Mouse (Mus musculus): Measurements from ENCODE around the gene Rab1b.

Rab1b gene

GRCm38 (mm10) chr19:5071545-5072369 lies 35.1 kb downstream of the Rab1b start:
- peak; percentile 90 for DNase-seq (ENCODE audit: extremely low spot score, low spot score)

GRCm38 (mm10) chr19:5071077-5071476 lies 35.8 kb downstream of the Rab1b start:
- DNase-seq (ENCODE audit: extremely low spot score, low spot score), result peak; percentile 52

GRCm38 (mm10) chr19:5069978-5070377 lies 36.9 kb downstream of the Rab1b start:
- no peak for DNase-seq (ENCODE audit: extremely low spot score, low spot score)

- DNase-seq (ENCODE audit: extremely low spot score, low spot score), result no peak
Observed at GRCm38 (mm10) chr19:5069486-5069885, 37.4 kb downstream of the Rab1b start.

GRCm38 (mm10) chr19:5068570-5069234 lies 38.2 kb downstream of the Rab1b start:
- no peak for DNase-seq (ENCODE audit: extremely low spot score, low spot score)

- DNase-seq (ENCODE audit: extremely low spot score, low spot score), result peak; percentile 79
Observed at GRCm38 (mm10) chr19:5067867-5068569, 38.9 kb downstream of the Rab1b start, which contains the start of gene Cd248. Gene Cd248 (plus strand): TSS chr19:5068078.

- DNase-seq (ENCODE audit: extremely low spot score, low spot score), result no peak
Observed at GRCm38 (mm10) chr19:5067040-5067799, 39.7 kb downstream of the Rab1b start.

- no peak for DNase-seq (ENCODE audit: extremely low spot score, low spot score)
Observed at GRCm38 (mm10) chr19:5065104-5065503, 41.8 kb downstream of the Rab1b start.

- no peak for DNase-seq (ENCODE audit: extremely low spot score, low spot score)
Observed at GRCm38 (mm10) chr19:5062446-5062845, 44.4 kb downstream of the Rab1b start.

GRCm38 (mm10) chr19:5062041-5062440 lies 44.8 kb downstream of the Rab1b start:
- DNase-seq (ENCODE audit: extremely low spot score, low spot score), result no peak

- DNase-seq (ENCODE audit: extremely low spot score, low spot score), result no peak
Observed at GRCm38 (mm10) chr19:5060365-5061330, 46.2 kb downstream of the Rab1b start.

GRCm38 (mm10) chr19:5058801-5059771 lies 47.8 kb downstream of the Rab1b start:
- no peak for DNase-seq (ENCODE audit: extremely low spot score, low spot score)

GRCm38 (mm10) chr19:5057876-5058775 lies 48.7 kb downstream of the Rab1b start:
- no peak for DNase-seq (ENCODE audit: extremely low spot score, low spot score)

GRCm38 (mm10) chr19:5056251-5056650 lies 50.6 kb downstream of the Rab1b start:
- DNase-seq (ENCODE audit: extremely low spot score, low spot score), result peak; percentile 71

GRCm38 (mm10) chr19:5053909-5054308 lies 53.0 kb downstream of the Rab1b start:
- DNase-seq (ENCODE audit: extremely low spot score, low spot score), result peak; percentile 74

GRCm38 (mm10) chr19:5052853-5053252 lies 54.0 kb downstream of the Rab1b start:
- peak; percentile 14 for DNase-seq (ENCODE audit: extremely low spot score, low spot score)

GRCm38 (mm10) chr19:5052166-5052822 lies 54.6 kb downstream of the Rab1b start:
- peak; percentile 16 for DNase-seq (ENCODE audit: extremely low spot score, low spot score)
